Mouse (Mus musculus) ES-CJ7 (cell line): Measurements from ENCODE around the gene Aaed1.

ENCODE experiments used
- DNase-seq: peaks from one replicate; pipeline ENCODE4 v3.0.0; 2011; ENCODE audit warnings: low read depth, low spot score

The Aaed1 gene

DNA sequence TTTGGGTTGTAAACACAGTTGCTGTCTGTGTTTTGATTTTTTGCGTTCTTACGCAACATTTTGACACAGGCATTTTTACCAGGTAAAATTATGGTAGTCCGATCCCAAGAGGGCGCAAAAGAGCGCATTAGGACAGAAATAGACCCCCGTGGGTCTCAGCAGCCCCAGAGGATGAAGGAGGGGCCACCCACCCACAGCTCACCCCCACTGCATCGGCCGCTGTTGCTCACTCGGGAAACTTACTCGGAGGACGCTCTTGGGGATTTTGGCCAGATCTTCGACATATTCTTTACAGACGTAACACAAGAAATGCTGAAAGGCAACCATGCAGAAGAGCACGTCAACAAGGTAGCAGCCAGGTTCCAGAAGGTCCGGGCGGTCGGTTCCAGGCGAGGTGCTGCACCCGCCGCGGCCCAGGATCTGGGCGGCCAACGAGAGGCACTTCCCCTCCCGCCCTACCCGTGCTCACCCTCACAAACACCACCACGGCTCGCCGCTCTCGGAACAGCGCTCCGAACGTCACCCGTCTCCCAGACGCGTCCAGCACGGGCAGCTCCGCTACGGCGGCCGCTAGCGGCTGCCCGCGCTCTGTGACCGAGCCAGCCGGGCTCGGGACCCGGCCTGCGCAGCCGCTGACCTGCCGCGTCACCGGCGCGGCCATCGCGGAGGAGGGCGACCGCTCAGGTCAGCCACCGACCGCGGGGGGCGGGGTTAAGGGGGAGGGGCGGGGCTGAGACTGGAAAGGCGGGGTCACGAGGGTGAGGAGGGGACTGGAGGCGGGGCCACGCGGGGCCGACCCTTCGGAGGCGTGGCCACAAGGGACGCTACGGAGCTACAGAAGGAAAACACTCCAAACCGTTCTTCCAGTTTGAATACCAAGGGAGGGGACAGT, at the start of gene Aaed1:
TSS of gene Aaed1 (minus strand) at position 687 of the 892 bp plus-strand sequence.
- peak; percentile 78 for DNase-seq

DNA sequence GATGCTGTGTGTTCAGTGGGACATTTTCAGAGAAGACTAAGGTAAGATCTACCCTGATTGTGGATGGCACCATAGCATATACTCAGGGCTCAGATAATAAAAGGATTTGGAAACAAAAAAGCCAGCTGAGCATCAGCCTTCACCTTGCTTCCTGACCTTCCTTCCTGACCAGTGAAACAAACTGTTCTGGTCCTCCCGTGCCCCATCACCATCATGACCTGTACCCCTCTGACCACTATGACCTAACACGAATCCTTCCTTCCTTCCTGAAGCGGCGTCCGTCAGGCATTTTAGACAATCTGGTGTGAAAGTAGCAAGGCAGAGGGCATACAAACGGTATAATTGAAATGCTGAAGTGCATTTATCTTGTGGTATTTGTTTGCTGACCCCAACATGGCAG, 49.6 kb upstream of the Aaed1 start:
- no peak for DNase-seq

DNA sequence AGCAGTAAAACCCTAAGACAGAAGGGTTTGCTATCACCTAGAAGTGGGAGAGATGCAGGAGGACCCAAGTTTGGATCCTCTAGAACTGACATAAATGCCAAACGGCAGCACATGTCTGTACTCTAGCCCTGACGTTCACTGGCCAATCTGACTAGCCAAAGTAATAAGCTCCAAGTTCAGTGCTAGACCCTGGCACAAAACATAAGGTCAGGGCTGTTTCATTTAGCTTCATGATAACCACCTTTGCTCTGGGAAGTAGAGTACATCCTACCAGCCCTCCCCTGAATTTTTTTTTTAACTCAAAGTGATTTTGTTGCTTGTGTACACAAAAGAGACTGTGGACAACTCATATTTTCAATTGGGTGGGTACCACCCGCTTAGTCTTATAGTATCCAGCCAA, 48.5 kb upstream of the Aaed1 start:
- no peak for DNase-seq

DNA sequence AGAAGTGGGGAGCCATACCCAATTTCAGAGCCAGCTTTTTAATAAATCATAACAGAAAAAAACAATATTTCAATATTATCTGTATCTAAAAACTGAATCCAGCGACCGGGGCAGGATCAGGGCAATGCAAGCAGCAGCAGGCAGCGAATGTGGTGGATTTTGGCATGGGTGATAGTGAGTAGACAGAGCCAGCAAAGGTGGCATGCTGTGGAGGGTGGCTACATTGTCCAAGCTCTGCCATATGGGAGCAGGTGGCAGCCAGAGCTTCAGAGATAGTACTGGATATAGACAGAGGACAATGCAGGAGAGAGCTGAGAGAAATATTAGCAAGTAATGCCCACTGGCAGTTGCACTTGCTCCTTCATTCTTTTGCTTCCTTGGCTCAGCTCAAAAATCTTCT, 47.2 kb upstream of the Aaed1 start:
- DNase-seq: no peak

DNA sequence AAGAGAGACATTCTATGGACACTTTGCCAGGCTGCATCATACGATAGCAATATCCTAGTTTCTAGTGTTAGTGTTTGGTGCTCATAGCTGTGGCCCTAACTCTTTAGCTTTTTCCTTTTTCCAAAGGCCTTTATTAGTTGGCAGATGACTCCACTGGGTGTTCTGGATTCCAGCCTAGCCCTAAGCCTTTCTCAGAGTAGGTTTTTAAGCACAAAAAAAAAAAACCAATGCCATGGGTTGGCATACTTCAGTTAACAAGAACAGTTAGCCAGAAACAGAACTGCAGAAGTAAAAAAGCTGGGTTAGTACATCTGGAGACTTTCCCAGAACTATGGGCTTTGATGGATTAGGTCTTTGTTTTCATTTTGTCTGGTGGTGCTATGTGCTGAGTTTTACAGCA, 46.0 kb upstream of the Aaed1 start:
- no peak for DNase-seq

DNA sequence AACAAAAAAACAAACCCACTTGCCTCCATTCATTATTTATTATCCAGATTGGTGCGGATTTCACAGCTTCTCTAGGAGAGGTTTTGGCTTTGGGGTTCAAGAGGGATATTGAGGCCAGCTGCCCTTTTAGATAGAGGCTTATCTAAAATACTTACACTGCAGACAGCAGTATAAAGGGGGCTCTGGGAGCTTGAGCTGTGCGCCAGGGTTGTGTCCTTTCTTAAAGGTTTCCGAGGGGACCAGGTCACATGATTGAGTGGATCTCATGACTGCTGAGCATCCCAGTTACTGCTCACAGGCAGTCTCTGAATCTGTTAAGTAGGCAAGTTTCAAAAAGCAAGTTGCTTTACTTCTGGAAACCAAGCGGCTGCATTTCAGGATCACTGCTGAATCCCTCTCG, 44.9 kb upstream of the Aaed1 start:
- DNase-seq: no peak

DNA sequence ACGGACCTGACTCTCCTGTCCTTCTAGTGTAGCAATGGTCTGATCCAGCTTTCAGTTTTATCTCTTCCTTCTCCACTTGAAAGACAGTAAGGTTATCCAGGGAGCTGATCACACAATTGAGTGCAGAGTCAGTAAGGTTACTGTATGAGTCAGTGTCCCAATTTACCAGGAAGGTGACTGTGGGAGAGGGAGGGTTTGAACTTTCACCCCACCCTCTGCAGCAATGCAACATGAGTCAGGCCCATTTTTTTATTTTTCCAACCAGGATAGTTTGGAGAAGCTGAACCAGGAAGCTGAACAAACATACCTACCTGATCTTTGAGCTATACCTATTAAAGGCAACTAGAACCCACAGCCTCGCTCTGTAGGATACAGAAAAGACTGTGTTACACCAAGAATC, 37.0 kb upstream of the Aaed1 start:
- no peak for DNase-seq

DNA sequence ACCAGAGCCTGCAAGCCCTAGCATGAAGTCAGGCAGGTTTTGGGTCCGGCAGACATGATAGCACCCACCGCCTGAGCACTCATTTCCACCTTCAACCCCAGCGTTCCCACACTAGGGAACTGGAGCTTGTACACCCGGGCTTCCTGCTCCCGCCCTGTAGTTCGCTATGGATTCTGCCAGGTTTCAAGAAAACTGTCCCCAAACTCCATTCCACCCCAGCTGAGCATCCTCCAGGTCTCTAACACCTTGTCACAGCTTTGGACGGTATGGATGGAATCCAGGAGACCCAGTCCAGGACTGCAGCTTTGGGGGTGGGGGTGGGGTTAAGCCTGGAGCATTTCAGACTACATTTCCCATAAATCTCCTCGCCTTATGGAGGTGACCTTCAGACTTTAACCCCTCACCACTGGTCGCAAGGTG, 31.6 kb upstream of the Aaed1 start:
- DNase-seq: peak; percentile 61

DNA sequence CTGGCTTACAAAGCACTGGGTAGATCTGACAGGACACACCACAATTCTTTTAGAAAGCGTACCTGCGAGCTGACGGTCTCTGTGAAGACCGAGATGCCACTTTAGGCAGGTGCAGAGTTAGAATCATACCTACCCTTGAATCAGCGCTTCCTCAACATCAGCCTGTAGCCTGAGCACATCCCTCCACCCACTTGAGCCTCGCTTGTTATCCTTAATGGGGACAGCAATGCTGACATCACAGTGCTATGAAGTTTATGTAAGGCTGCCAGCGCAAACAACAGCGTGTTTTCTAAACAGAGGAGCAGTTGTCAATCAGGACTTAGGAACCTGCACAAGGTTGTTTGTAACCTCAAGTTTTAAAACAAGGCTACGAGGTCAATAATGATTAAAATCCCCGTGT, 31.1 kb upstream of the Aaed1 start:
- no peak for DNase-seq

DNA sequence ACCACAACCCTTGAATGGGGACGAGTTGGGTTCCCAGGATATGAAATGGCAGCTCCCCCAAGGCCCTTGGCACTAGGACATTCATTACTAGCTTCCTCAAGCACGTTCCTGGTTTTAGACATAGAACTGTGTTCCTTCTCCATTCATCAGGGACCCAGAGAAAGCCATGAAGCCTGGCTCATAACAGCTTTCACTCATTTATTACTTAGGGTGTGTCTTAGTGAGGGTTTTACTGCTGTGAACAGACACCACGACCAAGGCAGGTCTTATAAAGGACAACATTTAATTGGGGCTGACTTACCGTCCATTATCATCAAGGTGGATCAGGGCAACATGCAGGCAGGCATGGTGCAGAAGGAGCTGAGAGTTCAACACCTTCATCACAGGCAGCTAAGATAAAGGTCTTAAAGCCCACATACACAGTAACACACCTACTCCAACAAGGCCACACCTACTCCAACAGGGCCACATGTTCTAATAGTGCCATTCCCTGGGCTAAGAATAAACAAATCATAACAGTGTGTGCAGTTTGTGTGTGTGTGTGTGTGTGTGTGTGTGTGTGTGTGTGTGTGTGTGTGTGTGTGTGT, 23.1 kb upstream of the Aaed1 start:
- DNase-seq: no peak

DNA sequence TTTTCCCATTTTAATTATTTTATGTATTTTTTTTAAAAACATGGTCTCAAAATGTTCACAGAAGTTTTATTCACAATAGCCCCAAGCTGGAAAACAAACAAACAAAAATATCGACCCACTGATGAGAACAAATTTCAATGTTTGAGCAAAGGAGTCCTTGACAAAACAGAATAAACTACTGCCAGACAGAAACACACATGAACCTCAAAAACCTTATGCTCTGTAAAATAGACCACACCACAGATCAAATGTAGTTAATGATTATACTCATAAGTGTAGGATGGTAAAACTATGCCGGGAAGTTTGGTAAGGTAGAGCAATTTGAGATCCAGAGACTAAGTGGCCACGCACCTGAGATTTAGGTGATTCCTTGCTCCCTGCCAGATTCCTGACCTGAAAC, 20.6 kb upstream of the Aaed1 start:
- no peak for DNase-seq

DNA sequence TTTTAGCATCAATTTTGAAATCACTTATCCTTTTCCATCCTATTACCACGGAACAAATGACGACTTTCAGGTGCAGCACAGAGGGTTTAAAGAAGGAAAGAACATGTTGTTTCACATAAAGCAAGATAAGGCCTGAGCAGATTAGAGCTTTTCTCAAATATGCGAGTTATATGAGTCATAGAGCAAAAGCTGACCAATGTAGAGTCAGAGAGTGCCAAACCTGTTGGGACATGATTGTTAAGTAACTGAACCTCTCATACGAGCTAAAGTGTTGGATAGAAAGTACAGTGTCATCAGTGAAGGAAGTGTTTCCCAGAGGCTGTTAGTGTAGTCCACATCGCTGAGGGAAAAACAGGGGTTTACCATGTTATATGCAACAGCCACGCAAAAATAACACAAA, 19.8 kb upstream of the Aaed1 start:
- no peak for DNase-seq

DNA sequence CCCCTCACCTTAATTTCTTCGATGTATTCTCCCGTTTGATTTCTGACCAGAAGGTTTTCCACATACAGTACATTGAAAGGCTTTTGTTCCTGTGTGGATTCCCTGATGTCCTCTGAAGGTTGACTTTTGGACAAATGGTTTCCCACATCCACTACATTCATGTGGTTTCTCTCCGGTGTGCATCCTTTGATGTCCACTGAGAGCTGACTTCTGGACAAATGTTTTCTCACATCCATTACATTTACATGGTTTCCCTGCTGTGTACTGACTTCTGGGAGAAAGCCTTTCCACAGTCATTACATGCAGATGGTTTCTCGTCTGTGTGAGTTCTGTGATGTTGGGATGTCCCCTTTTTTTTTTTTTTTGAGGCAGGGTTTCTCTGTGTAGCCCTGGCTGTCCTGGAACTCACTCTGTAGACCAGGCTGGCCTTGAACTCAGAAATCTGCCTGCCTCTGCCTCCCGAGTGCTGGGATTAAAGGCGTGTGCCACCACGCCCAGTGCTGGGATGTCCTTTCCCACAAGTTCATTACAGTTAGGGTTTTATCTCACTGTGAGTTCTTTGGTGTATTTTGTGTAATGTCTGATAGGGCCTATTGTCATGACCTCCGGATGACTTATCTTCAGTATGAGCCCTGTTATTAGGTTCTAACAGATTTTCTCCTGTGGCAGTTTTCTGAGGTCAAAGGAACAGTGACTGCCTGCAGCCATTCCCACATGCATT, 10.2 kb upstream of the Aaed1 start:
- peak; percentile 63 for DNase-seq

DNA sequence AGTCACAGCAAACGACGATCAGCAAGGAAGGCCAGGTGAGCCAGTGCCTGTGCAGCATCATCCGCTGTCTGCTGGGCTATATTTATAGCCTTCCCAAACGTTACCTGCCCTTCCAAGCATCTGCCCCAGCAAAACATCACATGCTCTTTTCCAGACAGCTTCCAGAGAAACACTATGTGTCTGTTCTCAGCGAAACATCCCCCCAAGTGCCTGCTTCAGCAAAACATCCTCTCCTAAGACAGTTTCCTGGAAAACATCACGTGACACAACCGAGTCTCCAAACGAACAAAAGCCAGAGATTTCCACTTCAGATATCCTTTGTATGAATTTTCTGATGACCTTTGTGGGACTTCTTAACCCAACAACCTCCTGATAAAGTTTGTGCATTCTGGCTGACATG, 7.8 kb upstream of the Aaed1 start:
- DNase-seq: no peak

DNA sequence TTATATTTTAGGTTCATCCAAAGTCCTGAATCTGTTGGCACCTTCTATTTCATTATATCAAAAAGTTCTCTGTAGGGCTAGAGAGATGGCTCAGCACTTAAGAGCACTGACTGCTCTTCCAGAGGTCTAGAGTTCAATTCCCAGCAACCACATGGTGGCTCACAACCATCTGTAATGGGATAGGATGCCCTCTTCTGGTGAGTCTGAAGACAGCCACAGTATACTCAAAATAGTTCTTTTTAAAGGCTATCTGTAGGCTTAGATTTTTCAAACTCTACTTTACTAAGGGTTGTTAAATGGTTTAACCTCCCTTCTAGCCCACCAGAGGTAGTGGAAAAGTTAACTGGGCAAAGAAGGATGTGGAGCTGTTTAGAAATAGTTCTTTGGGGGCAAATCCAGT, 7.3 kb upstream of the Aaed1 start:
- no peak for DNase-seq

DNA sequence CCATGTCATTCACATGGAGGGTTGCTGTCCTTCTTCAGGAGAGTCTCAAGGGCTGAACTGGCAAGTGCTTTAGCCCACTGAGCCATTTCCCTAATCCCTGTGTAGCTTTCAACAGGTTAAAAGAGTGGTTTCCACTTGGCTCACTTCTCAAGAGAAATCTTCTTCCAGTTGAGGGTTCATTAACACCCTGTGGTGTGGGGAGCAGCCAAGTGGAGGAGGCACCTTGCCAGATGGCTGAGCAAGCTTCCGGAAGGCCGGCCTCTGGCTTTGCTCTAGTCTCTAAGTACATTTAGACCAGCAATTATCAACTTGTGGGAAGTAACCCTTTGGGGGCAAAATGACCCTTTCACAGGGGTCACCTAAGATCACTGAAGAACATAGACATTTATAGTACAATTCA, 5.8 kb upstream of the Aaed1 start:
- no peak for DNase-seq

DNA sequence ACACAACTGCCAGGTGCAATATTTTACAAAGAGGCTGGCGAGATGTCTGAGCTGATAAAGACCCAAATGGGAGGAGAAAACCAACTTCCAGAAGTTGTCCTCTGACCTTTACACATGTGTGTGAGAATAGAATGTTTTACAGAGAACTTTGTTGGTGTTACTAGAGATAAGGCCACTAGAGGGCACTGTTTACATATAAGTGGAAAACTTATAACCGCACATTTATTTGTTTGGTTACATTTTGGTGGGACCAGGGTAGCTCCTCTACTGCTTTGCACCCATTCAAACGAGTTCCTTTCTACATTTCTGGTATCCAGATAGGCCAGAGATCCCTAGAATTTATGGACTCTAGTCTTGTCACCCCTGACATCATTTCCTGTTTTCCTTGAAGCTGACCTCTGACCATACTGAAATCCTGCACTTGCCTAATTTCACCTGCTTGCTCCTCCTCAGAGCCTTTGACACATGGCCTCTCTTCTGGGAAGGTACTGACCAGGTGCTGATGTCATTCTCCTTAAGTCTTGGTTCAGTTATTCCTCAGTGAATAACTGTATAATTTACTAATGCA, 3.1 kb upstream of the Aaed1 start:
- DNase-seq: peak; percentile 49

DNA sequence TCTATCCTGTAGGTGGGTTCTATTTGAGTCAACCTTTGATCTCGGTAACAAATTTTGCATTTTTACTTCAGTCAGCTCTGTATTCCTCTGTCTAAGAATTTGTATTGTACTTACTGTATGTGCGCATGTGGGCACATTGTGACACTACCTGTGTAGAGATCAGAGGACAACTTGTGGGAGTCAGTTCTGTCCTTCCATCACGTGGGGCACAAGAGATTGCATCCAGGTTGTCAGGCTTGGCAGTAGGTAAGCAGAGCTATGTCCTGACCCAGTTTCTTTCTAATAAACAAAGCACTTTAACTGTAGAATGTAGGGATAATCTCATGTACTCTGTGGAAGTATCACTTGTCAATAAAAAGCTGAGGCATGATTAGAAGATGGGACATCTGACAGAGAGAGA, 1.5 kb upstream of the Aaed1 start:
- DNase-seq: no peak

DNA sequence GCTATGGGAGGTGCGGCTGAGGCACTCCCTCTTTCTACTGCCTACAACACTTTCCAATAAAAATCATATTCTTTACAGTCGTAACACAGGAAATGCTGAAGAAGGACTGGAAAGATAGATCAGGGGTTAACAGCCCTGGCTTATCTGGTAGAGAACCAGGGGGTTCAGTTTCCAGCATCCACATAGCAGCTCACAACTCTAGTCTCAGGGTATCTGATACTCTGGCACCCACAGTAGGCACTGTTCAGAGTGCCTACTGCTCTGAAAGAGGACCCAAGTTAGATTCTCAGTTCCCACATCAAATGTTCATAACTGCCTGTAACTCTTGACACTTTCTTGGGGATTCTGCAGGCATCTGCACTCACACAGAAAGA, 393 bp upstream of the Aaed1 start:
- no peak for DNase-seq

DNA sequence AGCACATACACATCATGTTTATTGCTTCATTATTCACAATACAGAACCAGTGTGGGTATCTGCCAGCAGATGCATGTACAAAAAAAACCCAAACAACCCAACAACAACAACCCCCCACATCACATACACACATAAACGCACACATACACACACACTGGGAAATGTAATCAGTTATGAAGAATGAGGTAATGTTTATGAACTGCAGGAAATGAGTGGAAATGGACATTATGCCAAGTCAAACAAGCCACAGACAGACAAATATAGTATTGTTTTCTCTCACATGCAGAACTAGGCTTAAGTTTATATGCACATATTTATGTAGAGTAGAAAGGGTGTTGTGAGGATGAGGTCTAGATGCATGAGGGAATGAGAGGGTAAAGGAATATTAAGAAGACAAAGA, 1.2 kb downstream of the Aaed1 start:
- DNase-seq: no peak

DNA sequence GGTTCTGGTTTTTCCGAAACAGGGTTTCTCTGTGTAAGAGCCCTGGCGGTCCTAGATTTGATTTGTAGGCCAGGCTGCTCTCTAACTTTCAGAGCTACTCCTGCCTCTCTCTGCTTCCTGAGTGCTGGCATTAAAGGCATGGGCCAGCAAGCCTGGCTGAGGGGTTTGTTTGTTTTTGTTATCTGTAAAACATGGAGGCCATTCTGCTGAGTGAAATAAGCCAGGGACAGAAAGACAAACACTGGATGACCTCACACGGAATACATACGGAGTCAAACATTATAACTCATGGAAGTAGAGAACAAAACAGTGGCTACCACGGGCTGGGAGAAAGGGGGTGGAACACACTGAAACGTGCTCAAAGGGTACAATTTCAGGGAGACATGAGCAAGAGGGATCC, 1.9 kb downstream of the Aaed1 start:
- no peak for DNase-seq

DNA sequence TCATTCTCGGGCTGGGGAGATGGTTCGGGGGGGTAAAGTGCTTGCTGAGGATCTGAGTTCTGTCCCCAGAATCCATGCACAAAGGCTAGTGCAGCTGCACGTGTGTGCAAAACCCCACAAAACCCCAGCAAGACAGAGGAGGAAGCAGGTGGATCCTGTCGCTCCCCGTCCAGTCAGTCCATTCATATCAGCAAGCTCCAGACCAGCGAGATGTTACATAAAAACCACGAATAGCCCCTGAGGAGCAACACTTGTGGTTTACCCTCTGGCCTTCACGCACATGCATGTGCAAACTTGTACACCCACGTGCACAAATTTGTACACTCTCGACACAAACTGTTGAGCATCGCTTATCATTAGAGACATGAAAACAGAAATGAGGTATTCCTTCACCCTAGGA, 2.7 kb downstream of the Aaed1 start:
- no peak for DNase-seq

DNA sequence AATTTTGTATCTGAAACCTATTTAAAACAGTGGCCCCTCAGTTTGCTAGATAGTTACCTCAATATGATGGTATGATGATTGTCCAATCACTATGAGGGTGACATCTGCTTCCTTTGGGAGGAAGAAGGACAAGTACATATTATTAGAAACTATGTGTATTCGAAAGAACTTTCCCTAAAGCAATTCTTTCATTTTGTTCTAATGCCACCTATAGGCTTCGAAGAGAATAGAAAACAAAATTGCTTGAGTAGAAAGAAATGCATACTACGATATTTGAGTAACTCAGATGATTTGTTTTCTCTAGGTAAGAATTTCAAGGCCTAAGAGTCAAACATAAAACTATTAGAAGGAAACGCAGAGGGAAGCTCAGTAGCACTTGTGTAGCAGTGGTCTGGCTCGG, 3.5 kb downstream of the Aaed1 start:
- DNase-seq: no peak
